10 mouse cellular contexts compared by ENCODE assay signal in genomic region chr12:25125239-25125776, GRCm38 (mm10). TPM values are rescaled to one million over a fixed set of nuclear protein-coding genes. Genes with fewer than 3 reads are reported as not detected.
A peak's percentile ranks its signal among the peaks of the same experiment; 100 is the strongest.
DNase-seq lines count a peak whose midpoint lies in the region; ATAC-seq and TF ChIP-seq lines count a peak whose summit lies in the region.
"Had no signal": no experiment of that assay in that cellular context is flagged by ENCODE, and none has a peak within 500 bp of the region (broad histone marks: within the 10 kb centered on the region; RNA-seq: fewer than 3 reads in every experiment).

No protein-coding gene starts in this region.

- H3K9ac ChIP-seq in heart, embryonic 13.5 days, result no peak overlapping the region
- no peak overlapping the region for H3K9ac ChIP-seq in forebrain, embryonic 12.5 days
- no peak overlapping the region for H3K9ac ChIP-seq in limb, embryonic 14.5 days (ENCODE audit: low read depth, low read length, severe bottlenecking)
- no peak overlapping the region for H3K9ac ChIP-seq in kidney, embryonic 16.5 days (replicated peaks; ENCODE audit: low read length)

- intact Hi-C loops in heart, postnatal 36 days (cut with DNase I), result no loop called here

- no peak for TF ChIP-seq POLR2A in limb, embryonic 14.5 days (IDR thresholded peaks at IDR 0.05; ENCODE audit: borderline replicate concordance, extremely low read depth, insufficient read depth, insufficient read length)
- TF ChIP-seq POLR2A in lung, adult 2 months (IDR thresholded peaks at IDR 0.05; ENCODE audit: borderline replicate concordance, extremely low read depth, low read depth, low read length), result no peak

- H3K27me3 ChIP-seq in heart, embryonic 13.5 days (replicated peaks), result no peaks in the 10 kb centered on the region
- H3K27me3 ChIP-seq in forebrain, embryonic 12.5 days, result peaks cover 4% of the 10 kb centered on the region; the same call in 1 of the 2 replicates
- no peaks in the 10 kb centered on the region for H3K27me3 ChIP-seq in limb, embryonic 14.5 days (ENCODE audit: control insufficient read depth, insufficient read depth, low read length)
- H3K27me3 ChIP-seq in kidney, embryonic 16.5 days (ENCODE audit: insufficient read depth, low read length), result no peaks in the 10 kb centered on the region

- 0 out of 2 replicates have a peak overlapping the region, but pooled peaks have one; percentile 36 for H3K4me2 ChIP-seq in heart, embryonic 13.5 days
- peak overlapping the region; percentile 44; the same call in 1 of the 2 replicates for H3K4me2 ChIP-seq in forebrain, embryonic 12.5 days
- no peak overlapping the region for H3K4me2 ChIP-seq in limb, embryonic 14.5 days (replicated peaks; ENCODE audit: low read depth, low read length, severe bottlenecking)
- H3K4me2 ChIP-seq in kidney, embryonic 16.5 days (replicated peaks; ENCODE audit: low read depth, low read length), result no peak overlapping the region

- WGBS in heart, embryonic 13.5 days, result 60% methylated on average over 16 of the region's 16 CpGs
- WGBS in forebrain, embryonic 12.5 days, result 3% methylated on average over 16 of the region's 16 CpGs
- WGBS in limb, embryonic 14.5 days, result 34% methylated on average over 16 of the region's 16 CpGs
- 92% methylated on average over 16 of the region's 16 CpGs for WGBS in lung, adult 2 months
- WGBS in kidney, embryonic 16.5 days, result 52% methylated on average over 16 of the region's 16 CpGs

- no peaks in the 10 kb centered on the region for H3K36me3 ChIP-seq in heart, embryonic 13.5 days
- H3K36me3 ChIP-seq in forebrain, embryonic 12.5 days (replicated peaks), result no peaks in the 10 kb centered on the region
- H3K36me3 ChIP-seq in limb, embryonic 14.5 days (ENCODE audit: control insufficient read depth, insufficient read depth, low read length), result no peaks in the 10 kb centered on the region
- no peaks in the 10 kb centered on the region for H3K36me3 ChIP-seq in kidney, embryonic 16.5 days (ENCODE audit: insufficient read depth, low read length)

- no peak for TF ChIP-seq CTCF in lung, adult 2 months (IDR thresholded peaks at IDR 0.05; ENCODE audit: insufficient read depth, low read length)

- ATAC-seq in heart, embryonic 13.5 days (ENCODE audit: extremely low read depth, insufficient number of reproducible peaks, low FRiP score, low TSS enrichment), result no peak
- ATAC-seq in forebrain, embryonic 12.5 days (ENCODE audit: low FRiP score), result no peak
- no peak; the same call in 1 of the 2 replicates for ATAC-seq in limb, embryonic 14.5 days (ENCODE audit: low FRiP score, low read depth)
- ATAC-seq in kidney, embryonic 16.5 days (ENCODE audit: low FRiP score, low TSS enrichment), result no peak
- ATAC-seq: intestine, postnatal 0 days had no signal

- no peak overlapping the region for H3K27ac ChIP-seq in heart, embryonic 13.5 days (replicated peaks)
- peak overlapping the region; percentile 87 for H3K27ac ChIP-seq in forebrain, embryonic 12.5 days
- no peak overlapping the region for H3K27ac ChIP-seq in limb, embryonic 14.5 days (replicated peaks; ENCODE audit: low read depth, low read length)
- no peak overlapping the region for H3K27ac ChIP-seq in kidney, embryonic 16.5 days (ENCODE audit: low read length)

- no peak for DNase-seq in heart, postnatal 36 days
- peak; percentile 15 for DNase-seq in limb, embryonic 14.5 days (ENCODE audit: low spot score)
- peak; percentile 33 for DNase-seq in retina, embryonic 14.5 days (ENCODE audit: low spot score)
- DNase-seq in lung, adult 2 months, result no peak
- DNase-seq in testis, postnatal 14 days (ENCODE audit: low spot score), result no peak
- DNase-seq: adrenal gland, adult 8-10 months had no signal

- no peak overlapping the region for H3K4me3 ChIP-seq in heart, embryonic 13.5 days
- no peak overlapping the region for H3K4me3 ChIP-seq in forebrain, embryonic 12.5 days (replicated peaks)
- no peak overlapping the region for H3K4me3 ChIP-seq in limb, embryonic 14.5 days (replicated peaks; ENCODE audit: low read length)
- no peak overlapping the region for H3K4me3 ChIP-seq in lung, adult 2 months (replicated peaks; ENCODE audit: extremely low read depth, low read depth, low read length)
- no peak overlapping the region for H3K4me3 ChIP-seq in kidney, embryonic 16.5 days (ENCODE audit: low read length)

- H3K4me1 ChIP-seq in heart, embryonic 13.5 days, result peaks cover 36% of the 10 kb centered on the region
- peaks cover 59% of the 10 kb centered on the region for H3K4me1 ChIP-seq in forebrain, embryonic 12.5 days
- H3K4me1 ChIP-seq in limb, embryonic 14.5 days (ENCODE audit: control insufficient read depth, insufficient read depth, low read length), result peaks cover 35% of the 10 kb centered on the region
- no peaks in the 10 kb centered on the region for H3K4me1 ChIP-seq in lung, adult 2 months (ENCODE audit: control insufficient read depth, insufficient read depth, low read length)
- H3K4me1 ChIP-seq in kidney, embryonic 16.5 days (ENCODE audit: insufficient read depth, low read length), result peaks cover 50% of the 10 kb centered on the region

- H3K9me3 ChIP-seq in heart, embryonic 13.5 days, result 0 out of 2 replicates have a peak, but pooled peaks cover 3% of the 10 kb centered on the region
- H3K9me3 ChIP-seq in forebrain, embryonic 12.5 days, result no peaks in the 10 kb centered on the region
- no peaks in the 10 kb centered on the region; the same call in 1 of the 2 replicates for H3K9me3 ChIP-seq in limb, embryonic 14.5 days (ENCODE audit: control insufficient read depth, low read length)
- H3K9me3 ChIP-seq in kidney, embryonic 16.5 days (ENCODE audit: low read length), result no peaks in the 10 kb centered on the region

RNA-seq across cellular contexts. Expression of gene Id2, which starts 28.4 kb away (rescaled TPM):
- polyA plus RNA-seq in heart, embryonic 13.5 days (2015; fragmentation: Nextera tagmentation; extraction: Ambion mirVana), result 255 and 280 TPM in 2 replicates
- total RNA-seq in heart, postnatal 36 days (2021), result 10 to 100 TPM; 13.0 TPM
- polyA plus RNA-seq in forebrain, embryonic 12.5 days (2016; fragmentation: Nextera tagmentation; extraction: Ambion mirVana), result 163 TPM in 2 replicates
- 162 and 165 TPM in 2 replicates for polyA plus RNA-seq in limb, embryonic 14.5 days (2012; rRNA removed)
- 317 and 350 TPM in 2 replicates for polyA plus RNA-seq in limb, embryonic 14.5 days (2014; fragmentation: Nextera tagmentation; extraction: Ambion mirVana)
- 130 and 131 TPM in 2 replicates for polyA plus RNA-seq in lung, adult 2 months (2012; rRNA removed)
- 474 and 534 TPM in 2 replicates for polyA plus RNA-seq in kidney, embryonic 16.5 days (2015; fragmentation: Nextera tagmentation; extraction: Ambion mirVana)

Comparison
In these comparisons a context has a peak if more than half of its experiments do, and no peak if none do; other contexts are left out.
1. H3K4me2 ChIP-seq: peak in heart, embryonic 13.5 days (single experiment) and forebrain, embryonic 12.5 days (single experiment); none in limb, embryonic 14.5 days (single experiment) and kidney, embryonic 16.5 days (single experiment).
2. DNase-seq: peak in limb, embryonic 14.5 days (single experiment) and retina, embryonic 14.5 days (single experiment); none in heart, postnatal 36 days (0 of 2), lung, adult 2 months (single experiment) and testis, postnatal 14 days (single experiment).